Mouse (Mus musculus): Measurements from ENCODE around the gene Pdk4. TPM values are rescaled to one million over a fixed set of nuclear protein-coding genes. Genes with fewer than 3 reads are reported as not detected.

Pdk4 gene
- total RNA-seq, 2 experiments from 2014 or later = 484 to 1,239 TPM

DNA sequence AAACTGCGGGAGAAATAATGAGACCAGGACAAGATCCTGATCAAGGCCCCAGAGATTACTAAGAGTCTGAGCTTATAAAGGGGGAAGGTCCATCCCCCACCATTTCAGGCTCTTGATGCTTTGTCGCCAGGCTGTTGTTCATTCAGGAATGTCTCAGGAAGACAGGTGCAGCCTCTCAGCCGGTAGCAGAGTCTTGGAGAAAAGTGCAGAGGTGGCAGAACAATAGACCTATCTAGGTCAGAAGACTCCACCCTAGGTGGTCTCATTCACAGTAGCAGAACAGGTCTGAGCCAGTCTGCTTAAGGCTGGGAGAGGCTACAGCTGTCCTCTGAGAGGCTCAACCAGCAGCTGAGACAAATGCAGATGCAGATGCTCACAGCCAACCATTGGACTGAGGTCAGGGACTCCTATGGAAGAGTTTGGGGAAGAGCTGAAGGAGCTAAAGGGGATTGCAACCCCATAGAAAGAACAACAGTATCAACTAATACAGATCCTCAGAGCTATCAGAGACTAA lies 13.8 kb downstream of the Pdk4 start:
- intact Hi-C loops (cut with DNase I) = no loop called here
- no peak for TF ChIP-seq CTCF (IDR thresholded peaks at IDR 0.05)
- no peak overlapping the region for H3K4me3 ChIP-seq
- H3K27ac ChIP-seq = no peak overlapping the region
- no peak for DNase-seq

DNA sequence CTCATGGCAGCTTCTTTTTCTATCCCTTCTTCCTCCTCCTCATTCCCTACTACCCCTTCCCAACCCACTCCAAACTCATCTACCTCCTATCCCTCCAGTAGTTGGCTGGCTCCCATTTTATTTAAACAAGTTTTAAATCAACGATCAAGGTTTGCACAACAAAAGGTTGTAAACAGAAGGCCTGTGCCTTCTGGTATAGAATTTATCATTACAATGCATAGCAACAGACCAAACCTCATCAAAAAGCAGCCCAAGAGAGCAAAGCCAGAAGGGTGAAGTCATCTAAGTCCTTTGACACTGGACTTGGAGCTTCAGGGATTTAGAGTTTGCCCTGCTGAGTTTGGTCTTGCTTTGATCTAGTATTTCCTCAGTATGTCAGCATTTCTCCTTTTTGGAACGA lies 15.0 kb downstream of the Pdk4 start:
- intact Hi-C loops (cut with DNase I) = no loop called here
- no peak overlapping the region for H3K27ac ChIP-seq
- DNase-seq = no peak
- no peak for TF ChIP-seq CTCF (IDR thresholded peaks at IDR 0.05)
- no peak overlapping the region for H3K4me3 ChIP-seq

DNA sequence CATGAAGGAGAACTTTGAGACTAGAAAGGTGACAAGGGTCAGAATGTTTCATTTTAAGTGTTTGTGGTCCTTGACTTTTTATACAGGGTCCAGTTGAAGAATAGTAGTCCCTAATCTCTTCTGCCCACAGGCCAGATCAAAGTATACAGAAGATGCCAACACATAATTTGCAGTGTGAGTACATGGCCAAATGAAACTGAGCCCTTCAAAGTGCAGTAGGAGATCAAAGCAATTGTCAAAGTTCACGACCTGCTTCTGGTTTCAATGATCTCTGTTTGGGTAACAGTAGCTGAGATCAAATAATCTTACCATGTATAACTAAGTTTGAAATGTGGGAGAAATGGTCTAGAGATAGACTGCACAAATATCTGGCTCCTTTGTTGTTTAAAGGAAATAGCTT lies 22.1 kb downstream of the Pdk4 start:
- Histone ChIP-seq H3K4me3 (no peak overlapping the region), H3K27ac (no peak overlapping the region)
- no peak for TF ChIP-seq CTCF (IDR thresholded peaks at IDR 0.05)
- DNase-seq = no peak
- intact Hi-C loops (cut with DNase I) = no loop called here

DNA sequence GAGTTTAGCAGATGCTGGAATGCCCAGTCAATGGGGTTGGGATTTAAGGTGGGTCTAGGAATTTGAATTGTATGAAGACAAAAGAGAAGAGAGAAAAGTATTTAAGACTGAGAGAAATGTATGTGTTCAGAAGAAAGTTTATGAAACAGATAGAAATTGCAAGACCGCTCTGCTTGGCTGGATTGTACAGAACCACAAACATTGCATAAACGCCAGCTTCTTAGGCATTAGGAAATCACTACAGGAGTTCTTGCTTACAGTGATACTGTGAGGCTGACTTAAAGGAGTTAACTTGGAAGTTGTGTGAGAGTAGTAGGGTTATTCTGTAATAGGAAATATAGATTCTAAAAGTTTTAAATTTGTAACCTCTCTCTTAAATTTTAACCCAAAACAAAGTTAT lies 23.4 kb downstream of the Pdk4 start:
- H3K4me3 ChIP-seq = no peak overlapping the region
- no peak for DNase-seq
- intact Hi-C loops (cut with DNase I) = no loop called here
- H3K27ac ChIP-seq = no peak overlapping the region
- TF ChIP-seq CTCF (IDR thresholded peaks at IDR 0.05) = no peak

DNA sequence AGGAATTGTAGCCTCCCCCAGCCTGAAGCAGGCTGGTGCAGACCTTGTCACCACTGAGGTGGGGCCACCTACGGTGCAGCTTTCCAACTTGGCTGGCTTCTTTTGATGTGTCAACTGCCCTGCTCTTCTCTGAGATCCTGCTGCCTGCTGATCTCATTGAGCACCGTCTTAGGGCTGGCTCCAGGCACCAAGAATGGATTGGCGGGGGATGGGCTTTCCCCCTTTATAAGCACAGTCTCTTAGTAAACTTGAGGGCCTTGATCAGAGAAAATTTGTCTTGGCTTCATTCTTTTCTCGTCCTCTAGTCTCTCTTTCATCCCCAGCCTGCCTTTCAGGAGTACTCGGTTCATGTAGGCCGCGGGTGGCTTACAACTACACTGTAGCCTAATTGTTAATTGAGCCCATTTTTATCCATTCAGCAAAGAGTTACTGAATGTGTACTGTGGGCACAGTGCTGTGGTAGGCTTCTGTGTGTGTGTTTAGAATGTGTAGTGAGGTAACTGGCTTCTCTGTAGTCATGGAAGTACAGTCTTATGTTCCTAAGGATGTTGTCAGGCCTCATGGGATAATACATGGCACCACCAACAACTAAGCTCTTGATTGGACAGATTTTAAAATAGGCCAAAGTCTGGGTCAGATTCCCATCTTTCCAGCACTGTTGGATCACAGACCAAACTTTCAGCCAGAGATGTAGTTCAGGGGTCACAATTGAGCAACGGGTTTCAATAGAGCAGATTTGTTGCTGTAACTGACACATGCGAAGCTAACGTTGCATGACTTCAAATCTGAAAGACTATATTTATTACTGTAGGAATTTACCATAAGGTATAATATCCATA lies 25.4 kb downstream of the Pdk4 start:
- no peak for TF ChIP-seq CTCF (IDR thresholded peaks at IDR 0.05)
- H3K4me3 ChIP-seq = no peak overlapping the region
- intact Hi-C loops (cut with DNase I) = no loop called here
- no peak overlapping the region for H3K27ac ChIP-seq
- no peak for DNase-seq

DNA sequence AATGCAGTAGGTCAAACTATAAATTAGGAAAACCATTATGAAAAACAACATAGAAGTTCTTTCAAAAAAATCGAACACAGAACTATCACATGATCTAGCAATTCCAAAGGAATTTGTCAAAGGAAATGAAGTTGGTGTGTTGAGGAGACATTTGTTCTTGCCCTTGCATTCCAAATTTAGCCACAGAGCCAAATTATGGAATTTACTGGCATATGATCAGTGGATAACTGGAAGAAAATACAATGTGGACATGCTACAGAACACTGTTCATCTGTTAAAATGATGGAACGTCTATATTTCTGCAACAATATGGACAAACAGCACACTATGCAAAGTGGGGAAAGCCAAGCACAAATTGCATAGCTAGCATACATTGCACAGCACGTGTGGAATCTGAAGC lies 40.3 kb downstream of the Pdk4 start:
- Histone ChIP-seq H3K27ac (no peak overlapping the region), H3K4me3 (no peak overlapping the region)
- no peak for DNase-seq
- intact Hi-C loops (cut with DNase I) = no loop called here
- no peak for TF ChIP-seq CTCF (IDR thresholded peaks at IDR 0.05)

DNA sequence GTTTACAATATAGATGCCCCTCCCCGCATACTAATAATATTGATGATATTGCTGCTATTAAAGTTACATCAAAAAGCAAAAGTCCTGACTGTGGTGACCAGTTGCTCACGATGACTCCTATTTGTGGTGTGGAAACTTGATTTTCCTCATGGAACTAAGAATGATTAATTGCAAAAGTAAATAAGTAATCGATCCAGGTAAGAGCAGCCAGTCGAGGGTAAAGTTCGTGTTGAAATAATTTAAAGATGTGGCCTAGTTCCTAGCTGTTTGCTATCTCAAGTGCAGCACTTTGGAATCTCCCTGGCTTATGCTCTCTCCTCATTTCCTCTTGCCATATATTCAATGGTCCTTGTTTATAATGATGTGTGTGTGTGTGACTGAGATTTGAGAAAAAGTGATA lies 46.2 kb downstream of the Pdk4 start:
- Histone ChIP-seq H3K27ac (no peak overlapping the region), H3K4me3 (no peak overlapping the region)
- intact Hi-C loops (cut with DNase I) = no loop called here
- no peak for TF ChIP-seq CTCF (IDR thresholded peaks at IDR 0.05)
- no peak for DNase-seq

DNA sequence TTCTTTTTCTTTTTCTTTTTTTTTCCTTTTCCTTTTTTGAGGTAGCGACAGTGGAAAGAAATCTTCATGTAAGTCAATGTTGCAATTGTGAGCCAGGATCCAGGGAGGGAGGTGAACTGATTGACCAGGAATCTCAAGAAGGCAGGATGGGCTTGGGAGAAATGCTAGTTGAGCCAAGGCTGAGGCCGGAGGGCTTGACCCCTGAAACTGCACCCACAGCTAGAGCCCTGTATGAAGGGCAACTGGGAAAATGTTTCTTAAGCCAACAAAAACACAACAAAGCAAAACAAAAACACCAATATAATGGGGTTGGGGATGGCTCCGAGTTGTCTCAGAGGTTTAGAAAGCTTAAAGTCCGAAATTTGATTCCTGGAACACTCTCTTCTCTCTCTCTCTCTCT lies 47.7 kb downstream of the Pdk4 start:
- H3K27ac ChIP-seq = no peak overlapping the region
- intact Hi-C loops (cut with DNase I) = no loop called here
- no peak overlapping the region for H3K4me3 ChIP-seq
- DNase-seq = no peak
- no peak for TF ChIP-seq CTCF (IDR thresholded peaks at IDR 0.05)

DNA sequence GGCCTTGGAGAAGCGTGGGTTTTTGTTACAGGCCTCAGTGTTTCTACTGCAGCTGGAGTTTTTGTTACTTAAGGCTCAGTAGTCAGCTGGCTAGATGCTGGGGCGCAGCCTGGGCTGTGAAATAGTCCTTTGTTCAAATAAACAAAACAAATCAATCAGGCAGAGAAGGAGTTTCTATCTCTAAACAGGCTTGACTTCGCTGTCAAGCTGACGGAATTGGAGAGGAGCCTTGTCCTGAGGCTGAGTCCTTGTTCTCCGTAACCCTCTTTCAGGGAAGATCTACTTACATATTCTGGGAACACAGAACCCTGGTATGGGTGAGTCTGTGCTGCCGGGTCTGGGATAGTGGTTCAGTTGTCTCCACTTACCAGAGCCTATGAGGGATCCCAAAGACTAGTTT lies 48.6 kb downstream of the Pdk4 start:
- Histone ChIP-seq H3K27ac (peak overlapping the region; percentile 13), H3K4me3 (no peak overlapping the region)
- no peak for DNase-seq
- no peak for TF ChIP-seq CTCF (IDR thresholded peaks at IDR 0.05)
- intact Hi-C loops (cut with DNase I) = no loop called here

DNA sequence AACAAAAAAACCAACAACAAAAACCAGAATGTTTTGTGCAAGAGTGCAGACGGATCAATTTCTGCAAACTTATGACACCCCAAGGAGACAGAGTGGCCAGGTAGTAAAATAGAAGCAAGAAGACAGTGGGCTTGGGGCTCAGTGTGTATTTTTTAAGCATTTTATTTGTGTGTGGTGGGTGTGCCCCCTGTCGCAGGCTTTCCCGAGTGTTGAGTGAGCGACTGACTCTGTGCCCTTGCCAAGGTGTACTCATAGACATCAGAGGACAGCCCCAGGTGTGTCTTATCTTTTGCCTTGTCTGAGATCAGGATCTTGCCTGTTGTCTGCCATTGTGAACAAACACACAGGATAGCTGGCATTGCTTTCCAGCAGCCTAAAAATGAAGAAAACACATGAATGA lies 49.1 kb downstream of the Pdk4 start:
- DNase-seq = no peak
- Histone ChIP-seq H3K4me3 (no peak overlapping the region), H3K27ac (no peak overlapping the region)
- intact Hi-C loops (cut with DNase I) = no loop called here
- no peak for TF ChIP-seq CTCF (IDR thresholded peaks at IDR 0.05)

DNA sequence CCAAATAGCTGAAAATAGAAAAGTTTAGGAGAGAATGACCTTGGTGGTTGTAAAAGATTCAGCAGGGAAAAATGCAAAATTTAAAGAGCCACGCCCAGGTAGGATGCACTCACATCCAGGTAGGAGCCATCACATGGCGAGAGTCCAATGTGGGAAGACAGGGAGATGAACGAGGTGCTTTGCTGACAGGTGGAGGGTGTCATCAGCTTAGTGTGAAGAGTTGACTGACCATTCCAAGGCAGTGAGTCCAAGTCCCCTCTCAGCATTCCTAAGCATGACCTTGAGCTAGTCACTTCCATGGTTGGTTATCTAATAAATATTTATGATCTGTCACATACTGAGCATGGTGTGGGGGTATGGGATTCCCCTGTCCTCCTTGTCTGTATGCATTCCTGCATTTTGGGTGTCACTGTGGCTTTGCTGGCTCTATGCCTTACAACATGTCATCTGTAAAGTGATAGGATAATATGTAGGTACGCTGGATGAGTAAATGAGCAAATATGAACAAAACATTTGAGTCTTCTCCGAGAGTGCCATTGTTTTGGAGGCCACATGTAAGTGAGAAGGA lies 51.7 kb downstream of the Pdk4 start:
- no peak for DNase-seq
- no peak for TF ChIP-seq CTCF (IDR thresholded peaks at IDR 0.05)
- Histone ChIP-seq H3K27ac (0 out of 2 replicates have a peak overlapping the region, but pooled peaks have one; percentile 92), H3K4me3 (no peak overlapping the region)
- intact Hi-C loops (cut with DNase I) = no loop called here

DNA sequence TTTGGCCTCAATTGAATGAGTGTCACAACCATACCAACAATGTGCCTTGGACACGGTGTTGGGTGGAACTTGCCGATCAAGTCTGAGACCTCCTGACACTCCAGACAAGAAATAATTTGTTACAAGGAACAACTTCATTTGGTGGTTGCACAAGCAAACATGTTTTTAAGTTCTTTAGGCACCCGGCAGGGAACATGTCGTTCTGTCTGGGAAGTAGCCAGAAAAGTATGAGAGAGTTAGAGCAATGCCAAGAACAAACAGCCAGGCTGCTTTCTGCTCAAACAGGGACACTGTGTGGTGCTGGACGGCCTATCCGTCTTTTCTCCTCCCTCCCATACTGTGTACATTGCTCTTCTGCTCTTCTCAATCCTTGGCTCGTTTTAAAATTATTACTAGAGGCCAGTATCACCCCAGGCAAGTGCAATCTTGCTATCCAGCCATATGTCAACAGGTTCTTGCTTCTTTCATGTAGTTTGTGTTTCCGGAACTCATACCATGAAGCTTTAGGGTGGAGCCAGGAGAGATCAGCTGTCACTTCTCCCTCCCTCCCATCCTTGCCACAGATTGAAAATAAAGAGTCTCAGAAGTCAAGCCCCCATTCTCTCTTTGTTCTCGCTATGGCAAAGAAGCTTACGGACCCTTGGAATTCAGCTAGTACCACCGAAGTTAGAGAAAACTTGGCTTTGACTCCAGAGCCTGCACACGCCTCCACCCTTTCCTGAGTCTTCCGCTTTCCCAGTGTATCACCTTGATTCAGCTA lies 52.8 kb downstream of the Pdk4 start:
- Histone ChIP-seq H3K27ac (peak overlapping the region; percentile 92), H3K4me3 (peak overlapping the region; percentile 51)
- DNase-seq = peak; percentile 35
- no peak for TF ChIP-seq CTCF (IDR thresholded peaks at IDR 0.05)
- intact Hi-C loops (cut with DNase I) = no loop called here

Measured in gastrocnemius, adult 2 months (tissue).